Mouse (Mus musculus) brown adipose tissue, adult 24 weeks (tissue): ENCODE results near the gene Exog. TPM values are rescaled to one million over a fixed set of nuclear protein-coding genes. Genes with fewer than 3 reads are reported as not detected.

Source experiments
- H3K27ac ChIP-seq: fragments of 200-500 bp; replicated peaks from 2 replicates; pipeline ENCODE4 v1.5.1; 2012; ENCODE audit warnings: low read depth, mild to moderate bottlenecking, low read length
- H3K4me1 ChIP-seq: fragments of 200-500 bp; 2 replicates; pipeline ENCODE4 v1.6.1; 2012; ENCODE audit warnings: low read length, mixed read lengths; ENCODE audit not compliant: control insufficient read depth, insufficient read depth, insufficient read length
- H3K4me3 ChIP-seq: fragments of 200-500 bp; 2 replicates; pipeline ENCODE4 v1.5.1; 2012; ENCODE audit warnings: low read depth, mild to moderate bottlenecking, low read length, moderate library complexity; ENCODE audit not compliant: insufficient read depth
- polyA plus RNA-seq: library from polyadenylated mRNA; stranded (reverse); fragments of >200 nt; gene quantifications from 2 replicates; pipeline ENCODE4 v1.2.4, GENCODE M21; 2012; ENCODE audit not compliant: missing spikeins, insufficient read depth, insufficient read length

The Exog gene
- polyA plus RNA-seq: 2.1 and 2.7 TPM in 2 replicates

DNA sequence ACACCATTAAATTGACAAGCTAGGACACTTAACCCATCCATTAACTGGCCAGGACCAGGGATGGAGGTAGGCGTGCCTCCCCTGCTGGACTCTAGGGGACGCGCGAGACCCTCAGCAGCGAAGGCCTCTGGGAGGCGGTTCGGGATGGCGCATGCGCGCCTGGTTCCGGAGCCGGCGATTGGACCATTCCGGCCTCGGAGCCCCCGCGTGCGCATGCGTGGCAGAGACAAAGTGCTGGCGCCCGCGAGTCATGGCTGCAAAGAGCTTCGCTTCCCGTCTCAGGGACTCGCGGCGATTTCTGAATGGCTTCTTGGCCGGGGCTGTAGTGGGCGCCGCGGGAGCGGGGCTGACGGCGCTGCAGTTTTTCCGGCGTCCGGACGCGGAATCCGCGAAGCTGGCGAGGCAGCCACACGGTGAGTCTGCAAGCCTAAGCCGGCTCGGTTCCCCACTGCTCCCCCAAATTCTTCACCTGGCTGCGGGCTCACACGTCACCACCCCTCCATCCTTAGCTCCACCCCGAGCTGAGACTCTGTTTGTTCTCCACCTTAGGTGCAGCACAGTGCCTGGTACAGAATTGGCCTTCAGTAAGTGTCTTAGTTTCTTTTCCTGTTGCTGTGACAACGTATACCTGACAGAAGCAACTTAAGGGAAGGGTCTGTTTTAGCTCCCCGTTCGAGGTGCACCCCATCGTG lies at the start of gene Exog:
TSS of gene Exog (plus strand) at position 206 of the 692 bp plus-strand sequence.
- Histone ChIP-seq H3K4me3 (peak within 1 kb of the TSS; percentile 73), H3K27ac (no peak within 1 kb of the TSS), H3K4me1 (no peaks in the 10 kb centered on the region)

DNA sequence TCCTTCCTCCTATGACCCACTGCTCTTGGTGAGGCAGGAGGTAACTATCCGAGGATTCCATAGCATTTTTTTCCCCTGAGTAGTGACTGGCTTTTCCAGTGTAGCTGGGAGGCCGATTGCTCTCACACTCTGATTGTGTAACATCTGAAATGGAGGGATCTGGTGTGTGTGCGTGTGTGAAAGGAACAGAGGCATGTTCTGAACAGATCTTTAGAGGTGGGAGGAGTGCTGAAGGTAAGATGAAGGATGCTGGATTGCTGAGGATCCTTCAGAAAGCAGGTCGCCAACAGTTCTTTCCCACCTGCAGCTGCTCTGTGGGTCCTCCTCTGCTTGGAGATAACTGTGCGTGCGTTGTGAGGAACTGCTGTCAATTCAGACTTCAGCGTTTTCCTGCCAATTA lies 43.4 kb upstream of the Exog start:
- Histone ChIP-seq H3K4me1 (no peaks in the 10 kb centered on the region; the same call in 1 of the 2 replicates), H3K27ac (no peak overlapping the region), H3K4me3 (peak overlapping the region; percentile 62)

- Histone ChIP-seq H3K27ac (peak within 1 kb of the TSS; percentile 86), H3K4me3 (peak within 1 kb of the TSS; percentile 98), H3K4me1 (no peaks in the 10 kb centered on the region; the same call in 1 of the 2 replicates)
These were observed 42.9 kb upstream of the Exog start, which contains the start of gene Acvr2b for GRCm38 (mm10) chr9:119401801-119402214. Gene Acvr2b (plus strand): TSS chr9:119402118.

DNA sequence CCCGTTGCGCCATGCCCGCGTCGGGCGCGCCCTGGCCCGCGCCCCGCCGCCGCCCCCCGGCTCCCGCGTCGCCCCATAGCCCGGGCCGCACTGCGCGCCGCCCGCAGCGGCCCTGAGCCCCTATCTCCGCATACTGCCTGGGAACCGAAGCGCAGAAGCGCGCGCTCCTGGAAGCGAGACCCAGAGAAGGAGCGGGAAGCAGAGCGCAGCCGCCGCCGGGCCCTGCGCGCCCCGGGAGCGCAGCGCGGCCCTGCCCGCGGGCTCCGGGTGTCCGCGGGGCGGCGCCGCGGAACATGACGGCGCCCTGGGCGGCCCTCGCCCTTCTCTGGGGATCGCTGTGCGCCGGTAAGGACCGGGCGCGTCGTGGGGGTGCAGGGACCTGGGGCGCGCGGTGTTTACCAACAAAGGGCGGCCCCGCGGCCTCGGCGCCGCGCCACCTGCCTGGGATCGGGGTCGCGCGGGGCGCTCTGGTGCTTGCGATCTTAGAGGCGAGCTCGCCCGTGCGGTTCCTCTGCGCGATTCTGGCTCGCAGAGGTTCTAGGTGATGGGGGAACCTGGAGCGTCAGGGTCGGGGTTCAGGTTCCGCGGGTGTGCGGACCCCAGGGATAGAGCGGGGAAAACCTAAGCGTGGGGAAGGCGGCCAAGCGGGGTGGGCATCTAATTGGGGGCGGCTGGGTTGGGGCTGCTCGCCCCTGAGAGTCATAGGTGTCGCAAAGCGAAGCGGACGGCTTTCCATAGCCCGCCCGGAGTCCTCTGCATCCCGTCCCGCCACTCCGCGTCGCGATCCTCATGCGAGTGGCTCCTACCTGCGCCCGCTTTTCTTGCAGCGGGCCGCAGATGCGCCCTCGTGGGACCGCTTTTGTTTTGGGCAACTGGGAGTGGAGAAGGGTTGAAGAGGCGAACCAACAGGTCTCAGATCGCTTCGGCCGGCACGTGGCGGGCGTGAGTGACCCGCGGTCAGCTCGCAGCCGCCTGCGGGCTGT lies 42.2 kb upstream of the Exog start:
- Histone ChIP-seq H3K4me3 (peak overlapping the region; percentile 98), H3K4me1 (no peaks in the 10 kb centered on the region; the same call in 1 of the 2 replicates), H3K27ac (peak overlapping the region; percentile 86)

GRCm38 (mm10) chr9:119403236-119403641 lies 41.5 kb upstream of the Exog start:
- H3K4me3 ChIP-seq: peak overlapping the region; percentile 98
- no peak overlapping the region for H3K27ac ChIP-seq
- peaks cover 2% of the 10 kb centered on the region; the same call in 1 of the 2 replicates for H3K4me1 ChIP-seq

GRCm38 (mm10) chr9:119404090-119404489 lies 40.7 kb upstream of the Exog start:
- Histone ChIP-seq H3K4me1 (peaks cover 9% of the 10 kb centered on the region), H3K4me3 (no peak overlapping the region), H3K27ac (no peak overlapping the region)

- Histone ChIP-seq H3K4me1 (peaks cover 14% of the 10 kb centered on the region), H3K27ac (no peak overlapping the region), H3K4me3 (no peak overlapping the region; the same call in 1 of the 2 replicates)
These were observed 36.9 kb upstream of the Exog start for GRCm38 (mm10) chr9:119407884-119408283.

- Histone ChIP-seq H3K27ac (no peak overlapping the region), H3K4me3 (no peak overlapping the region), H3K4me1 (peaks cover 14% of the 10 kb centered on the region)
These were observed 35.7 kb upstream of the Exog start for GRCm38 (mm10) chr9:119408898-119409664.

GRCm38 (mm10) chr9:119409864-119410263 lies 34.9 kb upstream of the Exog start:
- no peak overlapping the region for H3K4me3 ChIP-seq
- peaks cover 14% of the 10 kb centered on the region for H3K4me1 ChIP-seq
- H3K27ac ChIP-seq: no peak overlapping the region

GRCm38 (mm10) chr9:119418025-119418424 lies 26.7 kb upstream of the Exog start:
- Histone ChIP-seq H3K4me3 (no peak overlapping the region), H3K4me1 (peaks cover 8% of the 10 kb centered on the region), H3K27ac (no peak overlapping the region)

DNA sequence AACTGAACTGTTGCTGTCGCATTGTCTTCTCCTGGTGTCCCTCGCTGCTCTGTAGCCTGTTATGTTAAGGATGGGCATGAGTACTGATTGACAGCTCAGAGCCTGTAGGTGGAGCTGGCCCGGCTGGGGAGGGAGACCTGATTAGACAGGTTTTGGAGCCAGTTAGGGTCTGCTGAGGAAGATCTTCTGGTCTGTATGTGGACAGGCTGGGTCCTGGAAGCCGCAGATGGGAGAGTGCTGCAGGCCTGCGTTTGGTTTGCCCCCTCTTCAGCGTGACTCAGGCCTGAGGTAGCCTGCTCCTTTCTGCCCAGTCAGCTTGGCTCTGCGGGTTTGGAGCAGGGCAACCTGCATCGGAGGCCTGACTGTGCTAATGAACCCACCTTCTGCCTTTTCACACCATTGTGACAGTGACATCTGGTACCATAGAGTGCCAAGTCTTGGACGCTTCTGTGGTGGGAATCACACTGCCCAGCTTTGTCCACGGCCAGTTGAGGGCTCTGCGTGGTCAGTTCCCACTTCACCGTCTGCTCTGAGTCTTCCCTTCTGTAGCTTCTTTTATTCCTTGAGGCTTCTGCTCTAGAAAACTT lies 24.8 kb upstream of the Exog start:
- peaks cover 16% of the 10 kb centered on the region for H3K4me1 ChIP-seq
- H3K27ac ChIP-seq: no peak overlapping the region
- H3K4me3 ChIP-seq: no peak overlapping the region

DNA sequence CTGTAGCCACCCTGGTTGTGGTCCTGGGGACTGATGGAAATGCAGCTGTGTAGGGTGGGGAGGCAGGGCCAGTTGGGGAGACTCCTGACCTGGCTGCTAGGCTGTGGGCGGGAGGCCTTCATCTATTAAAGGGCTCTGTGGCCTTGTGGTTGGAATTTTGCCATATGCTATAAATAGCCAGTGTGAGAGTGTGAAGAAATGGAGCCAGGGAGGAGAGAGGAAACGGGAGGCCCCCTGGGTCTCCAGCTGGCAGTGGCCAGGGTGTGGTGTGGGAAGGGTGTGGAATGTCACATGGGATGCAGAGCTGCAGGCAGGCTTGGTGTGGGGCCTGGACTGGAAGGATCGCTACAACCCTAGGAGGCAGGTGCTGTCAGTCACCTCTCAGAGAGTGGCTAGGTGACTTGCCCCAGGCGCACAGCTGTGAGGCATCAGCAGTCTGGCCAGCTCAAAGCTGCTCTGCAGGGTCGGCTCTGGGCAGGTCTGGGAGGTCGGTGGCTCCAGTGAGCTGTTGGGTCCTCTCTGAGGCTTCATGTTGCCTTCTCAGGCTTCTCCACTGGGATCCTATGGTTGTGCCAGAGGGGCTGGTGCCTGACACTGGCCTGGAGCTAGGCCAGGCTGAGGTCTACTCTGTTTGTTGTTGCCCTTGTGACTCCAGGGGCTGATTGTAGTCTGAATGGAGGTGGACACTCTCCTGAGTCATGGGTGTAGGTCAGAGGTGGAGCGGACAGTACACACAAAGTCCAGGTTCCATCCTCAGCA lies 19.3 kb upstream of the Exog start:
- Histone ChIP-seq H3K4me1 (peaks cover 25% of the 10 kb centered on the region), H3K27ac (no peak overlapping the region), H3K4me3 (no peak overlapping the region)

GRCm38 (mm10) chr9:119425976-119426415 lies 18.7 kb upstream of the Exog start:
- Histone ChIP-seq H3K4me3 (no peak overlapping the region), H3K27ac (no peak overlapping the region), H3K4me1 (peaks cover 25% of the 10 kb centered on the region)

- Histone ChIP-seq H3K4me1 (peaks cover 25% of the 10 kb centered on the region), H3K4me3 (no peak overlapping the region), H3K27ac (no peak overlapping the region)
These were observed 18.3 kb upstream of the Exog start for GRCm38 (mm10) chr9:119426483-119426882.
